Mouse (Mus musculus) liver, embryonic 11.5 days (tissue): ENCODE results near the gene Bcl7c. TPM values are rescaled to one million over a fixed set of nuclear protein-coding genes. Genes with fewer than 3 reads are reported as not detected.
"Not testable (repeated sequence)": the region's sequence is repeated elsewhere in the genome, so short reads cannot be mapped to it uniquely, and the experiment has no call there.

Experiments used
- ATAC-seq: fragments of 200-750 bp; cut with Nextera tagmentation; replicated peaks from 2 replicates; pipeline ENCODE4 v1.8.0; 2017; ENCODE audit warnings: moderate number of reproducible peaks, mild to moderate bottlenecking, moderate TSS enrichment, moderate library complexity; ENCODE audit not compliant: low FRiP score
- DNase-seq: peaks from one replicate; pipeline ENCODE4 v3.0.0-alpha.2; 2017; ENCODE audit warnings: low spot score
- H3K27ac ChIP-seq: fragments of 300-500 bp; sonication (generic); 2 replicates; pipeline ENCODE4 v1.5.1; 2014; ENCODE audit warnings: mild to moderate bottlenecking, low read depth, low read length, control low read depth
- H3K27me3 ChIP-seq: fragments of 300-500 bp; sonication (generic); replicated peaks from 2 replicates; pipeline ENCODE4 v1.6.1; 2014; ENCODE audit warnings: low read length, mixed read lengths; ENCODE audit not compliant: control insufficient read depth, insufficient read depth
- H3K36me3 ChIP-seq: fragments of 300-500 bp; sonication (generic); 2 replicates; pipeline ENCODE4 v1.6.1; 2014; ENCODE audit warnings: mild to moderate bottlenecking, low read length, moderate library complexity, mixed read lengths; ENCODE audit not compliant: control insufficient read depth, insufficient read depth
- H3K4me1 ChIP-seq: fragments of 300-500 bp; sonication (generic); replicated peaks from 2 replicates; pipeline ENCODE4 v1.6.1; 2014; ENCODE audit warnings: low read length, mixed read lengths; ENCODE audit not compliant: control insufficient read depth, insufficient read depth
- H3K4me2 ChIP-seq: fragments of 300-500 bp; sonication (generic); 2 replicates; pipeline ENCODE4 v1.6.1; 2014; ENCODE audit warnings: mild to moderate bottlenecking, control low read depth, moderate library complexity
- H3K4me3 ChIP-seq: fragments of 300-500 bp; sonication (generic); 2 replicates; pipeline ENCODE4 v1.5.1; 2014; ENCODE audit warnings: low read depth, low read length, control low read depth
- H3K9ac ChIP-seq: fragments of 300-500 bp; sonication (generic); 2 replicates; pipeline ENCODE4 v1.6.1; 2014; ENCODE audit warnings: low read depth, low read length, control low read depth
- H3K9me3 ChIP-seq: fragments of 300-500 bp; sonication (generic); 2 replicates; pipeline ENCODE4 v1.6.1; 2016; ENCODE audit warnings: low read length, inconsistent platforms, mixed read lengths; ENCODE audit not compliant: control insufficient read depth
- WGBS: fragments of 180-500 bp; shearing (Covaris S2); extraction: QIAGEN DNeasy Blood & Tissue Kit; methylation state at CpG from one replicate; pipeline ENCODE4 v1.1.7; 2014; 5-methylcytosine and 5-hydroxymethylcytosine counted together
- polyA plus RNA-seq: library from polyadenylated mRNA; unstranded; fragments of >200 nt; fragmentation: Nextera tagmentation; extraction: Ambion mirVana; gene quantifications from 2 replicates; pipeline ENCODE4 v1.2.1, GENCODE M21; 2014

Gene Bcl7c
- polyA plus RNA-seq, 1 experiment from 2014 or later: 46.8 TPM

DNA sequence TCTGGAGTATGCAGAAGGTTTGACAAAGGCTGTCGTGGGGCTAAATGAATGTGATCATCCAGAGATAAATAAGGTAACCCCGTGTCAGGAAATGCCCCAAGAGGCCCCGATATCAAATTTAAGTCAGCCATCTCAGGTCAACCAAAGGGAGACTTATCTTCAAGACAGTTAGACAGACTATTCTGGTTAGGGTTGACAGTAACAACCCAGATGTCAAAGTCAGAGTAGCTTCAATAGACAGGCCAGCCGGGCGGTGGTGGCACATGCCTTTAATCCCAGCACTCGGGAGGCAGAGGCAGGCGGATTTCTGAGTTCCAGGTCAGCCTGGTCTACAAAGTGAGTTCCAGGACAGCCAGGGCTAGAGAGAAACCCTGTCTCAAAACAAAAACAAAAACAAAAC lies 15.0 kb downstream of the Bcl7c start:
- not testable (repeated sequence) for H3K9ac ChIP-seq, H3K4me2 ChIP-seq, H3K27me3 ChIP-seq, DNase-seq, H3K9me3 ChIP-seq, H3K27ac ChIP-seq, H3K36me3 ChIP-seq, H3K4me3 ChIP-seq, H3K4me1 ChIP-seq, ATAC-seq
- 62% methylated on average over 7 of the region's 7 CpGs for WGBS

DNA sequence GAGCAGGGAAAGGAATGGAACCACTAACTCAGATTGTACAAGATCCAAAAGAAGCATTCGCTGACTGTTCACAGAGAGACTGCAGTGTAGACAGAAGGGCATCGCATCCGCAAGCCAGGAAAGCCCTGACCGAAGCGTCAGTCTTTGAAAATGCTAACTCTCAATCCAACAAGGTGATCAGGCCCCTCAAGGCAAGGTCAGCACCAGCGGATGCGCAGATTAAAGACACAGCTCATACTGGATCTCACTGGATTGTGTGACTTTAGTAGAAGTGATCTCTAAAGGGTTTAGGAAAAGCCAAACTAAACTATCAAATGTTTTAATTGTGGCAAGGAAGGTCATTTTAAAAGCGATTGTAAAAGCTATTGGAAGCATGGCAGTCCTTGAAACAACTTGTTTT lies 15.4 kb downstream of the Bcl7c start:
- H3K36me3 ChIP-seq: no peaks in the 10 kb centered on the region
- H3K27me3 ChIP-seq: no peaks in the 10 kb centered on the region
- peaks cover 10% of the 10 kb centered on the region for H3K4me1 ChIP-seq
- no peaks in the 10 kb centered on the region for H3K9me3 ChIP-seq
- no peak overlapping the region for H3K4me2 ChIP-seq
- WGBS: 89% methylated on average over 8 of the region's 8 CpGs
- no peak overlapping the region for H3K9ac ChIP-seq
- H3K4me3 ChIP-seq: no peak overlapping the region
- H3K27ac ChIP-seq: no peak overlapping the region
- no peak for ATAC-seq
- DNase-seq: no peak

DNA sequence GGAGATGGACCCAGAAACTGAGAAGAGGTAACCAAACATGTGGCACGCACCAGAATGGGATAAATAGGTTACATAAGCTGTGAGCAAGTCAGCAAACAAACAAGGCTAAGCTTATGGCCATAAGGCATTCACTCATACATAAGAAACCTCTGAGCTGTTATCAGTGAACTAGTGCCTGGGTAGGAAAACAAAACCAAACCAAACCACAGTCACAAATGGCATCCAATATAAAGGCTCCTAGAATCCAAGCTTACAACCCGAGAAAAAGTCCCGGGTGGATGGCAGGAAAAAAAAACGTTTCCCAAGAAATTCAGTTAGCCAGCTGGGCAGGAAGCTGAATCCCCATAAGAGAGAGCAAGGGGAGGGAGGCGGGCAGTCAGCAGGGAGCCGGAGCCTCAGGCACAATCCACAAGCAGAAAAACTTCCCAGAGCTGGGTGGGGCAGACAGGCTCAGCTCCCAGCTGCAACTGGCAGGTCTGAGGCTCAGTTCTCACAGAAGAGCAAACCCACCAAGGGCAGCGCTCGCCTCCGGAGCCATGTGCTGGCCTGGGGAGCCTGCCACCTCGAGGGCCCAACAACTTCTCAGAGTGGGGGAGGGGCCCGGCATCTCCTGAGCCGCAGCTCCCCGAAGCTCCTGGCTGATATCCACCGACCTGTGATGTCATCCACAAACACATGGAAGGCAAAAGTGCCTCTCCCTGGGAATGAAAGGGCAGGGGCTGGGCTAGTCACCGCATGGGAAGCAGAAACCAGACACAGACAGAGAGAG lies 17.3 kb downstream of the Bcl7c start:
- Histone ChIP-seq H3K9me3 (no peaks in the 10 kb centered on the region), H3K9ac (0 out of 2 replicates have a peak overlapping the region, but pooled peaks have one; percentile 37), H3K36me3 (no peaks in the 10 kb centered on the region), H3K27ac (no peak overlapping the region; the same call in 1 of the 2 replicates), H3K4me3 (peak overlapping the region; percentile 34; the same call in 1 of the 2 replicates), H3K27me3 (no peaks in the 10 kb centered on the region), H3K4me1 (peaks cover 13% of the 10 kb centered on the region), H3K4me2 (peak overlapping the region; percentile 64)
- 20% methylated on average over 15 of the region's 15 CpGs for WGBS
- no peak for ATAC-seq
- peak; percentile 46 for DNase-seq

DNA sequence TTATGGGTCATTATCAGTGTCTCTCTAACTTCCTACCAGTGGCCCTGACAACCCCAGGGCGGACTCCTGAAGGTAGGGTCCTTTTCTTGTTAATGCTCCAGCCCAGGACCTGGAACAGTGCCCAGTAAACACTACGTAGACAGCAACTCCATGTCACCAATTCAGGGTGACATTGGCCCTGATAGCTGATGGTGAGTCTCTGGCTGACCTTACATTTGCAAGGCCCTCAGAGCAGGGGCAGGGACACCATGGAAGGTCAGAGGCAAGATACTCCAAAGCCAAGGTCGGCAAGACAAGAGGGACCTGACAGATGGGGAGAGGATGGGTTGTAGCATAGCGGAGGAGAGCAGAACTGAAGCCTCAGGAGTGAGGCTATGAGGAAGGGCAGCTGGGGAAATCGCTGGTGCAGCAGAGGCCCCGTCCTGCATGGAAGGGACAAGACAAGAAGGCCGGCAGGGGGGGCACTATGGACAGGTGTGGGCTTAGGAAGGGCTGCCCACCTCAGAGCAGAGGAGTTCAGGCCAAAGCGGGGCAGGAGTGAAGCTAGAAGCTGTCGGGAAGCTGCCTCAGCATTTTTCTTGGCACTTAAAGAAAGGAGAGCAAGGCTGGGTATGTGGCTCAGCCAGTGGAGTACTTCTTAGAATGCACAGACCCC lies 19.0 kb downstream of the Bcl7c start:
- ATAC-seq (no peak), DNase-seq (no peak)
- Histone ChIP-seq H3K9ac (no peak overlapping the region), H3K9me3 (no peaks in the 10 kb centered on the region), H3K27ac (no peak overlapping the region), H3K4me3 (no peak overlapping the region), H3K36me3 (no peaks in the 10 kb centered on the region), H3K27me3 (no peaks in the 10 kb centered on the region), H3K4me1 (peaks cover 13% of the 10 kb centered on the region), H3K4me2 (no peak overlapping the region)
- 70% methylated on average over 9 of the region's 9 CpGs for WGBS

DNA sequence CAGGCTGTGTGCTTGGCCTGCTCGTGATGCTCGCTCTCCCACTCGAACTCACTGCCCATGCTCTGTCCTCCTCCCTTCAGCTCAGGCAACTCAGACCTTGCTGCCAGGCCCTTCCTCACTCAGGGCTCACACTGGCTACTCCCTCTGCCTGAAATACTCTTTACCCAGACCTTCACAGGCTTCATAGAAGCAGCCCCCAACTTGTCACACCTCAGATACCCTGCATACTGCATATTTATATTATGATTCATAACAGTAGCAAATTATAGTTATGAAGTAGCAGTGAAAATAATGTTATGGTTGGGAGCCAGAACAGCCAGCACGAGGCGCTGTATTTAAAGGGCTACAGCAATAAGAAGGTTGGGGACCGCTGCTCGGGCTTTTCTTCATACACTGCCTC lies 19.8 kb downstream of the Bcl7c start:
- Histone ChIP-seq H3K4me2 (no peak overlapping the region), H3K9me3 (no peaks in the 10 kb centered on the region), H3K27ac (no peak overlapping the region; the same call in 1 of the 2 replicates), H3K9ac (no peak overlapping the region), H3K36me3 (no peaks in the 10 kb centered on the region), H3K27me3 (no peaks in the 10 kb centered on the region), H3K4me1 (peaks cover 17% of the 10 kb centered on the region), H3K4me3 (no peak overlapping the region)
- DNase-seq: no peak
- no peak for ATAC-seq
- WGBS: 88% methylated on average over 7 of the region's 7 CpGs

DNA sequence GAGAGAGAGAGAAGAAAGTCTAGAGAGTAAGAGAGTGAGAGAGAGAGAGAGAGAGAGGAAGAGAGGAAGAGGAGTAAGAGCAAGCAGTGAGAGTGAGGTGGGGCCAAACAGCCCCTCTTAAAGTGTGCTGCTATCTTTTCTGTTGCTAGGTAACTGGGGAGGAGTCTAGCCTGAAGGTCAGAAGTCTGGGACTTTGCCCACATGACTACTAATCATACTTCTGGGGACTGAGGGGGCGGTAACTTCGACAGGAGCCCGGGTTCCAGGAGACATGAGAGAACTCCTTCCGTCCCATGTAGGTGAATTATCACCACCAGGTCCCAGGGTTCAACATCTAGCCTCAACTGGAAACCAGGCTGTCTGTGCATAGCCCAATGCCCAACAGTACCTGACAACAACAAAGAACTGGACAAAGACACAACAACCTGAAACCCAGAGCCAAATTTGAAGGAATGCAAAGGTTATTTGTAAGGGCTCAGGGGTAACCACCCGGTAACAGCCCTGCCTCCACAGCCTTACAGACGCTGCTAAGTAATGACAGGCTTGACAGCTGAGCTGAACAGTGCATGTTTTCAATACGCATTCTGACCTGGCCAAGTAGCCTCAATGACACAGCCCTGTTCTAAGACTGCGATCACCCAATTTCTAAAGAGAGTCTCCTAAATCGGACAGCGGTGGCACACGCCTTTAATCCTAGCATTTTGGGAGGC lies 21.8 kb downstream of the Bcl7c start:
- ATAC-seq (no peak), DNase-seq (no peak)
- no peaks in the 10 kb centered on the region for H3K36me3 ChIP-seq
- WGBS: 70% methylated on average over 11 of the region's 11 CpGs
- H3K27ac ChIP-seq: no peak overlapping the region
- no peaks in the 10 kb centered on the region for H3K9me3 ChIP-seq
- H3K4me3 ChIP-seq: no peak overlapping the region
- H3K9ac ChIP-seq: no peak overlapping the region
- H3K4me2 ChIP-seq: no peak overlapping the region
- H3K4me1 ChIP-seq: peaks cover 22% of the 10 kb centered on the region
- H3K27me3 ChIP-seq: no peaks in the 10 kb centered on the region

DNA sequence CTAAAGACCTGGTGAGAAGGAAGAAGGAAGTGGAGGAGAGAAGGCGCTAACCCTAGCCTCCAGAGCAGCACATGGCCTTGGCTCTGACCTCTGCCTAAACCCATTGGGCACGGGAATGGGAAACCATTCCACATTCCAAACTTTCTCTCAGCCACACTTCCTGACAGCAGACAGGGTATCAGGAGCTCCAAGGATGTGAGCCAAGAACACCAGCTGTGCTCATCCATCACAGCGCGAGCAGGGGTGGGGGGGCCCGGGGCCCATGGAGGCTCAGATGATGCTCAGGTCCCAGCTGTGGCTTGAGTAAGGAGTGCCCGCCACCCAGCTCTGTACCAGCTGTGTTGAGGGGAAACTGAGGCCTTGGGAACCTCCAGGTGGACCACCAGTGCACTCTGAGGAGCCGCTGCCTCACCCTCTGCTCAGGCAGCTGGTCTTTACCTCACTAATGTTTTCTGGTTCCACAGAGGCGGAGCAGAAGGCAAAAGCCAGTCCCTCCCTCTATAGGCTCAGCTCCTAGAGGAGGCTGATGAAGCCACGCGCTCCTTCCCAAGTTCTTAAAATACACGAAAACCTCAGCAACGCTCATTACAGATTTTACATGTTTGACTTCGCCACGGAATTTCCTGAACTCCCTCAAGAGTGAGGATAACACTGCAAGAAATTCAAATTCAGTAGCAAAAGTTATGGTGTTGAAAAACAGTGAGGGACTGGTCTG lies 23.3 kb downstream of the Bcl7c start:
- H3K9me3 ChIP-seq: no peaks in the 10 kb centered on the region
- H3K4me1 ChIP-seq: peaks cover 17% of the 10 kb centered on the region
- H3K9ac ChIP-seq: no peak overlapping the region
- H3K4me3 ChIP-seq: no peak overlapping the region
- WGBS: 72% methylated on average over 14 of the region's 14 CpGs
- no peaks in the 10 kb centered on the region for H3K36me3 ChIP-seq
- H3K27ac ChIP-seq: 0 out of 2 replicates have a peak overlapping the region, but pooled peaks have one; percentile 28
- ATAC-seq: no peak
- no peak for DNase-seq
- H3K4me2 ChIP-seq: no peak overlapping the region
- no peaks in the 10 kb centered on the region for H3K27me3 ChIP-seq

DNA sequence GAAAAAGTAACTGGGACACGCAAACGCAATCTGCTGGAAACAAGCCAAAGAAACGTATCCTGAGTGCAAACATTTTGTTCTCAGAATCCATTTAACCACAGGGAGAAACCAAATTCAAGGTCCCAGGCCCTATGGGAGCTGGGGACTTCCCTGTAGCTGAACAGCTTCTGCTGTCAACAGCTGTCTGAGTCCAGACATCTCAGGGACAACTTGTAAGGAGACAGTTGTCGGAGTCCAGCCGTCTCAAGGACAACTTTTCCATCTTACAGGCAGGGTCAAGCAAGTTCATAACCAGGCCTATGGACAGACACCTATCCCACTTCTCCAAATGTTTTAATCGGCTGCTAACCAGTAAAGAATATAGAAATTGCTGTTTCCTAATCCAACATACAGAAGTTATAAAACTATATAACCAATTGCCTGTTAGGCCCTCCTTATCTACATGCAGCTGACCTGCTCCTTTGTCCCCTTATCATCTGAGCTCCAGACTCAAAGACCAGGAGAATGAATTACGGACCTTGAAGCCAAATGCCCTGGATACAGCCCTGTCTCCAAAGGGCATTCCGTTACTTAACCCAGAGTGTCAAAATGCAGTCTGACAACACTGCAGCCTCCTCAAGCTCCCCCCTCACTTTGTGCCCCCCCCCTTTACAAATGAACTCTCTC lies 26.7 kb downstream of the Bcl7c start:
- H3K4me2 ChIP-seq: no peak overlapping the region
- no peaks in the 10 kb centered on the region for H3K36me3 ChIP-seq
- H3K27ac ChIP-seq: no peak overlapping the region
- peaks cover 14% of the 10 kb centered on the region for H3K4me1 ChIP-seq
- no peak overlapping the region for H3K4me3 ChIP-seq
- no peaks in the 10 kb centered on the region for H3K9me3 ChIP-seq
- no peak; the same call in 1 of the 2 replicates for ATAC-seq
- H3K27me3 ChIP-seq: no peaks in the 10 kb centered on the region
- no peak overlapping the region for H3K9ac ChIP-seq
- no peak for DNase-seq
- 72% methylated on average over 8 of the region's 8 CpGs for WGBS
